Mouse (Mus musculus) stomach, embryonic 16.5 days (tissue): ENCODE measurements around the gene Cyb5r4. TPM values are rescaled to one million over a fixed set of nuclear protein-coding genes. Genes with fewer than 3 reads are reported as not detected.

Source experiments
- ATAC-seq: fragments of 200-750 bp; cut with Nextera tagmentation; 2 replicates; pipeline ENCODE4 v1.8.0; 2017; ENCODE audit warnings: moderate number of reproducible peaks, moderate TSS enrichment; ENCODE audit not compliant: insufficient read depth, low FRiP score
- H3K27ac ChIP-seq: fragments of 300-500 bp; sonication (generic); 2 replicates; pipeline ENCODE4 v1.5.1; 2014; ENCODE audit warnings: low read length
- H3K27me3 ChIP-seq: fragments of 300-500 bp; sonication (generic); 2 replicates; pipeline ENCODE4 v1.6.1; 2014; ENCODE audit warnings: low read length, control low read depth, mixed read lengths; ENCODE audit not compliant: control insufficient read depth, insufficient read depth
- H3K36me3 ChIP-seq: fragments of 300-500 bp; sonication (generic); 2 replicates; pipeline ENCODE4 v1.6.1; 2014; ENCODE audit warnings: low read length; ENCODE audit not compliant: control insufficient read depth, insufficient read depth
- H3K4me1 ChIP-seq: fragments of 300-500 bp; sonication (generic); 2 replicates; pipeline ENCODE4 v1.6.1; 2014; ENCODE audit warnings: low read length, control low read depth, mixed read lengths; ENCODE audit not compliant: control insufficient read depth, insufficient read depth
- H3K4me2 ChIP-seq: fragments of 300-500 bp; sonication (generic); 2 replicates; pipeline ENCODE4 v1.6.1; 2014; ENCODE audit warnings: low read depth, low read length, mixed read lengths
- H3K4me3 ChIP-seq: fragments of 300-500 bp; sonication (generic); replicated peaks from 2 replicates; pipeline ENCODE4 v1.5.1; 2014; ENCODE audit warnings: mild to moderate bottlenecking, low read length
- H3K9ac ChIP-seq: fragments of 300-500 bp; sonication (generic); 2 replicates; pipeline ENCODE4 v1.6.1; 2014; ENCODE audit warnings: low read length
- H3K9me3 ChIP-seq: fragments of 300-500 bp; sonication (generic); replicated peaks from 2 replicates; pipeline ENCODE4 v1.6.1; 2016; ENCODE audit warnings: low read length, control low read depth; ENCODE audit not compliant: control insufficient read depth
- WGBS: fragments of 180-500 bp; shearing (Covaris S2); extraction: QIAGEN DNeasy Blood & Tissue Kit; methylation state at CpG from one replicate; pipeline ENCODE4 v1.1.7; 2014; 5-methylcytosine and 5-hydroxymethylcytosine counted together
- polyA plus RNA-seq: library from polyadenylated mRNA; unstranded; fragments of >200 nt; fragmentation: Nextera tagmentation; extraction: Ambion mirVana; gene quantifications from 2 replicates; pipeline ENCODE4 v1.2.1, GENCODE M21; 2015

Cyb5r4 gene
- polyA plus RNA-seq, 1 experiment from 2014 or later, result 52.6 TPM

DNA sequence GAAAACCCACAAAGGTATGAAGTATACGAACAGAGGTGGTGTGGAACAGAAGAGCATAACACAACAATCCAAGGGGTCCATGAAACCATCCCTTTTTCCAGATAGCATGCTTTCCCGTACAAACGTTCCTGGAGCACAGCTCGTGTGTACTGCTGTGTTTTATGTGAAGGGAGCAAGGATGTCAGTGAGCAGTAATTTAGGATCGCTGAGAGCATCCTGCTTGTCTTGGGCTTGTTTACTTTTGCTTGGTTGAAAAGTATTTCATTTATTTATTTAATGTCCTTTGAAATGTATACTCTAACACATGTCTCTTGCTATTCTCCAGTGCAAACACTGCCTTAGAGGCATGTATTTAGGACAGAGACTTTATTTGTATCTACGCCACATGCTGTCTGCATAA, 36.7 kb upstream of the Cyb5r4 start:
- Histone ChIP-seq H3K27ac (no peak overlapping the region), H3K4me3 (no peak overlapping the region), H3K4me1 (no peaks in the 10 kb centered on the region), H3K9ac (no peak overlapping the region), H3K27me3 (no peaks in the 10 kb centered on the region), H3K4me2 (no peak overlapping the region), H3K9me3 (no peaks in the 10 kb centered on the region), H3K36me3 (no peaks in the 10 kb centered on the region)
- WGBS, result 35% methylated on average over 6 of the region's 6 CpGs
- ATAC-seq, result no peak

GRCm38 (mm10) chr9:86986703-86987296, 35.0 kb upstream of the Cyb5r4 start:
- Histone ChIP-seq H3K27ac (no peak overlapping the region), H3K36me3 (no peaks in the 10 kb centered on the region), H3K4me2 (no peak overlapping the region), H3K4me3 (no peak overlapping the region), H3K9ac (no peak overlapping the region), H3K4me1 (no peaks in the 10 kb centered on the region), H3K27me3 (no peaks in the 10 kb centered on the region), H3K9me3 (no peaks in the 10 kb centered on the region)
- 47% methylated on average over 7 of the region's 7 CpGs for WGBS
- no peak for ATAC-seq

DNA sequence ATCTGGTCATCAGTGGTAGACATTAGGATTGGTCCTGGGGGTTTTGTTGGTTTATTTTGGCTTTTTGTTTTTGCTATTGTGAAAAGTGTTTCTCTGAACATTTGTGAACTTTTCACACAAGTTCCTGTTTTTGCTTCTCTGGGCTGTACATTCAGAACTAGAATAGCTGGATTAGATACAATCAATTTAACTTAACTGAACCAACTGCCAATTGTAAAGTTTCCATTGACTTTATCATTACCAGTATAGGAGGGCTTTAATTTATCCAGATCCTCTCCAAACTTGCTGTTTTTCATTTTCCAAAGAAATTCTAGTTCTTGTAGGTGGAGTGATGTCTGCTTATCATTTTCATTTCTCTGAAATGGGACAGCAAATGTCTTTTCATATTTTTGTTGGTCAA, 32.0 kb upstream of the Cyb5r4 start:
- Histone ChIP-seq H3K9ac (no peak overlapping the region), H3K4me1 (no peaks in the 10 kb centered on the region), H3K27ac (no peak overlapping the region), H3K27me3 (no peaks in the 10 kb centered on the region), H3K9me3 (no peaks in the 10 kb centered on the region), H3K36me3 (no peaks in the 10 kb centered on the region), H3K4me3 (no peak overlapping the region), H3K4me2 (no peak overlapping the region)
- ATAC-seq, result no peak

DNA sequence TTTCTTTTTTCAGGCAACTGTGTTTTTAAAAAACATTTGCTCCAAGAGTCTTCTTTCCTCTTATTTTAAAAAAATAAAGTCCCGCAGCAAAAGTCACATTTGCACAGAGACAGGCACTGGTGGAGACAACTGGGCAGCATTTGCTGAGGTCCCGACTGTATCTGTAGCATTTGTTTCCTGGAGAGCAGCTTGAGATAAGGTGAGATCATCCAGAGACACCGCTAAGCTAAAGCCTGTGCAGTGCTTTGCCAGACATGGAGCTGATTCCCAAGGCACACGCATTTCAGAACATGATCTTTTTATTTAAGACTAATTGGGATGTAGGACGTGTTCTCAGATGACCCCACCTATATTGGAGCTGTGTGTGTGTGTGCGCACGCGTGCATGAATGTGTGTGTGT, 30.1 kb upstream of the Cyb5r4 start:
- Histone ChIP-seq H3K27me3 (no peaks in the 10 kb centered on the region), H3K4me1 (no peaks in the 10 kb centered on the region), H3K36me3 (no peaks in the 10 kb centered on the region), H3K4me3 (no peak overlapping the region), H3K4me2 (no peak overlapping the region), H3K27ac (no peak overlapping the region), H3K9me3 (no peaks in the 10 kb centered on the region), H3K9ac (no peak overlapping the region)
- ATAC-seq, result no peak
- WGBS, result 70% methylated on average over 8 of the region's 8 CpGs

DNA sequence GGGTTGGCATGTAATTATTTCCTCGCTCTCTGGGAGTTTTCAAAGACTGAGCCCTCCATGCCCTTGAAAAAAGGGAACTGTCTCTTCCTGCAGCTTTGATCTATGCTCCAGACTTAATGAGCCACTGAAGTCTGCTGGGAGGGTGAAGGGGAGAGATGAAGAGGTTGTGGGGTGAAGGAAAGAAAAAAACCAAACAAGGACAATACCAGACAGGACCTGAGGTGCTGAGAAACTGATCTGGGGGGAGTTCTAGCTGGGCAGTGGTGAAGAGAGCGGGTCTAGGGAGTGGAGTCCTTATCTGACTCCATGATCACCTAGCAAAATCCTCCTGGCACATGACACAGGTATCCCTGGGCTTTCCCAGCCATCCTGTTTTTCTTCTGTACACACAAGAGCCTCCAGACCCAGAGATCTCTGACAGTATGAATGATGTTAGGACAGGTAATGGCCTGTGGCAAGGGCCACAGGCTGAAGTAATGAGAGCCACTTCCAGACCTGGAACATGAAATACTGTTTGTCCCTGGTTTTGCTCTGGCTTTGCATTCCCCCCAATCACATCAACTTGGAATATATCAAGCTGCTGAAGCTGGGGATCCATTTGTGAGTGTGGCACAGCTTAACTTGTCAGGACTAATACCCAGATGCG, 24.6 kb upstream of the Cyb5r4 start:
- no peak for ATAC-seq
- Histone ChIP-seq H3K9me3 (no peaks in the 10 kb centered on the region), H3K4me3 (no peak overlapping the region), H3K36me3 (no peaks in the 10 kb centered on the region), H3K27me3 (no peaks in the 10 kb centered on the region), H3K4me2 (no peak overlapping the region), H3K27ac (no peak overlapping the region), H3K4me1 (no peaks in the 10 kb centered on the region), H3K9ac (no peak overlapping the region)
- 59% methylated on average over 3 of the region's 3 CpGs for WGBS

GRCm38 (mm10) chr9:86999956-87000582, 21.7 kb upstream of the Cyb5r4 start:
- H3K9me3 ChIP-seq, result no peaks in the 10 kb centered on the region
- no peak overlapping the region for H3K9ac ChIP-seq
- H3K27me3 ChIP-seq, result no peaks in the 10 kb centered on the region
- H3K27ac ChIP-seq, result no peak overlapping the region
- H3K4me1 ChIP-seq, result no peaks in the 10 kb centered on the region
- H3K36me3 ChIP-seq, result no peaks in the 10 kb centered on the region
- 56% methylated on average over 2 of the region's 2 CpGs for WGBS
- no peak overlapping the region for H3K4me3 ChIP-seq
- no peak overlapping the region for H3K4me2 ChIP-seq
- no peak for ATAC-seq

DNA sequence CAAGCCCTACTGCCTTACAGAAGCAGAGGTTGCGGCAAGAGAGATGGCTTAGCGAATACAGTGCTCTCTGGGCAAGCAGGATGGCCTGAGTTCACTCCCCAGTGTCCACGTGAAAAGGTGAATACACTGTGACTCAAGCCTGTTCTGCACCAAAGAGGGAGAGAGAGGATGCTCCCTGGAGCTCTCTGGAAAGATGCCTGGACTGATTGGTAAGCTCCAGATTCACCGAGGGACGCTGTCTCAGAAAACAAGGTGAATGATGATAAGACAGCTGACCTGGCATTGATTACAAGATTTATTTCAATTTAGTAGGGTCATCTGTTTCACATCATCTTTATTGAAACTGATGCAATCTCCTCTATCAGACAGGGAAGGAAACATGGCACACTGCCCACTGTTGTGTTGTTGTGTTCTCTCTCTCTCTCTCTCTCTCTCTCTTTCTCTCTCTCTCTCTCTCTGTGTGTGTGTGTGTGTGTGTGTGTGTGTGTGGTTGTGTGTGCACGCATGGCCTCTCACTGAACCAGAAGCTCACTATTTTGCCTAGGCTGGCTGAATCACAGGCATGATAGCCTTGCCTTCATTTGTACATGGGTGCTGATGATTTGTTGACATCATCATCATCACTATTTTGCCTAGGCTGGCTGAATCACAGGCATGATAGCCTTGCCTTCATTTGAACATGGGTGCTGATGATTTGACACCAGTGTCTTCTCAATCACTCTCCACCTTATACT, 16.9 kb upstream of the Cyb5r4 start:
- ATAC-seq, result no peak
- Histone ChIP-seq H3K4me3 (no peak overlapping the region), H3K27ac (no peak overlapping the region), H3K4me2 (no peak overlapping the region), H3K9me3 (no peaks in the 10 kb centered on the region), H3K9ac (no peak overlapping the region), H3K27me3 (no peaks in the 10 kb centered on the region), H3K4me1 (no peaks in the 10 kb centered on the region), H3K36me3 (no peaks in the 10 kb centered on the region)
- 70% methylated on average over 6 of the region's 6 CpGs for WGBS

DNA sequence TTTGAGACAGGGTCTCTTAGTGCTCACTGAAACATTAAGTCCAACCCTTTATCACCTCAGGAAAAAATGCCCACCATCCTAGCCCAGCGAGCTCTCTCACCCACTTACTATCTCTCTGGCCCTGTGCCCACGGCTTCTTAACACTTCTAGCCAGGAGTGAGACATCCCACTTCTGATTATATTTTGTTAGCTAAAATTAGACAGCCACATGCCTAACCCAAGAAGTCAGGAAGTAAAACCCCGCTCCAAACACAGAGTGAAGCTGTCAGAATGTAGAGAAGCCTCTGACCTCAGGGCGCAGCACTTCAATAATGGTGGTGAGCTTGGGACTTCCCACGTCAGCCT, 16.4 kb upstream of the Cyb5r4 start:
- H3K27ac ChIP-seq, result no peak overlapping the region
- no peaks in the 10 kb centered on the region for H3K27me3 ChIP-seq
- WGBS, result 38% methylated on average over 5 of the region's 5 CpGs
- H3K9me3 ChIP-seq, result no peaks in the 10 kb centered on the region
- no peak overlapping the region for H3K9ac ChIP-seq
- no peaks in the 10 kb centered on the region for H3K36me3 ChIP-seq
- no peak for ATAC-seq
- no peaks in the 10 kb centered on the region for H3K4me1 ChIP-seq
- H3K4me3 ChIP-seq, result no peak overlapping the region
- no peak overlapping the region for H3K4me2 ChIP-seq

DNA sequence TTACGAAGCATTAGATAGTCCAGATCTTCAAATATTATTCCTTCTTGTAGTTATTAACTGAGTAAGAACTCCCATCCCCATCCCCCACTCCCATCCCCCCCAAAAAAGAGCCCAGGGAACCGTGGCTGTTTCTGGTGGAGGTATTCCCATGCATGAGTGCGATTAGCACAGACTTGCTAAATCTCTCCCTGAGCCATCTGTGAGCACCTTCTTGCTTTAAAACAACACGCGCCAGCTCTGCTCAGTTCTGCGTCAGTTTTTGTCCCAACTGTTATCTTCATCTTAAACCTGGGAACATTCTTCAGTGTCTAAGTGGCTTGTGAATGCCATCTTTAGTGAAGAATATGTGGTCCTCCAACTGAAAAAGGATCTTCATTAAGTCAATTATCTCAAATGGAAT, 13.3 kb upstream of the Cyb5r4 start:
- Histone ChIP-seq H3K4me3 (no peak overlapping the region), H3K9ac (no peak overlapping the region), H3K9me3 (no peaks in the 10 kb centered on the region), H3K27ac (no peak overlapping the region), H3K36me3 (no peaks in the 10 kb centered on the region), H3K4me2 (no peak overlapping the region), H3K4me1 (no peaks in the 10 kb centered on the region), H3K27me3 (peaks cover 7% of the 10 kb centered on the region; the same call in 1 of the 2 replicates)
- ATAC-seq, result no peak
- 49% methylated on average over 6 of the region's 6 CpGs for WGBS
